Mouse (Mus musculus) monocyte, adult 2 months (primary cell): ENCODE results near the gene Ssh3.
A peak's percentile ranks its signal among the peaks of the same experiment; 100 is the strongest.

Experiments used
- DNase-seq, 2 experiments: peaks; one replicate each; pipeline ENCODE4 v3.0.0; 2022; ENCODE audit warnings: low spot score in 2 of 2, low read depth in 1 of 2

Gene Ssh3

DNA sequence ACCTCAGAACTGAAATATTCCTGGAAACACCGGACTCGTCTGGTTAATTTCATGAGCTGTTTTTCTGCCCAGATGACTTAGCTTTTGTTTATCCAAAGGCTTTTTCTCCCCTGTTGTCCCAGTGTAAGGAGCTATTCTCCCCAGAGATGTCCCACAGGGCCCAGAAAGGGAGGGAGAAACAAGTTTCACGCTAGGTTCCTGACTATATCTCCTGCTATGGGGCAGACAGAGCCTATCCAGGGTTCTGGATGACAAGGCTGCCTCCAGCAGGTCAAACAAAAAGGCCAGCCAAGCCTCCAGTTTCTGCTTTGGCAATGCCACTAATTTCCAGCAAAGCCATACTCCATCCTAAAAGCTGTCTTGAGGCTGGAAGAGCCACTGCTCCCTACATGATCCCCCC lies 51.1 kb downstream of the Ssh3 start:
- no peak for DNase-seq

DNA sequence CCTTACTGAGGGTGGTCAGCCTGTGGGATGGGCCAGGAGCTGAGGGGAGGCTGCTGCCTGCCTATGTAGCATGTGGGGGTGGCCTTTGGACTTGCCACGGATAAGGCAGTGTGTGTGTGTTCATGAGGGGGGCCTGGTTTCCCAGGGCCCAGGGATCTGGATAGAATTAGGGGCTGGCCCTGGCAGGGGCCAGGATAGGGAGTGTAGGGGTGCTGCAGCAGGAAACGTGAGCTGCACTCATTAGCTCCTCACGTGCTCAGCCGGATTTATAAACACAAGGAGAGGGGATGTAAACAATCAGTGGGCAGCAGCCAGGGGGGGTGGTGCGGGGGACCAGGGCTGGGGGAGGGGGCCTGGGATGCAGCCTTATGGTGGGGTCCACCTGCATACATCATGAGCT lies 51.8 kb downstream of the Ssh3 start:
- DNase-seq = no peak

DNA sequence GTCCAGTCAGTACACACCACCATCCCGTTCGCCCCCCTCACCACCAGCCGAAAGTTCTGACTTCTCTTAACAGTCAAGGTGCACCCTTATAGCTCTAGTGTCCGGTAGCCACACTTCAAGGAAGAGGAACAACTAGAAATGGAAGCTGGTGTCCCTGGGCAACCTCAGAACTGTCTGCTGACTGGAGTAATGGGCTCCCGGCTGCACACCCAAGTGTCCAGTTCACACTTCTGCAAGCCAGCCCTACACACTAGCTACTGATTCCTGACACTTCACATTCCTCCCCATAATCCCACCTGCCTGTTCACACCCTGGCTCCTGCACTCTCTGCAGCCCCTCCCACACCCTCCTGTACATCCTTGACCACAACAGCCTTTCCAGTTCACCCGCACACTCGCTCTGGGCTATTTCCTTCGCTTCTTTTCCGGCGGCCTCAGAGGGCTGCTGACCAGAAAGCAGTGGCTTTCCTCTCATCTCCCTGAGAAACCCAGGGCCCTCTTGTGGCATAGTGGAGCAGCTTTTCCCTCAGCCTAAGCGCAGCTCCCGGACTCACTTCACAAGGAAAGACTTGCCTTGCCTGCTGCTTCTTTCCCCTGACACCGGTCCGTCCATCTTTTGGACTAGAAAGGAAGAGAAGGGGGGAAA lies 52.8 kb downstream of the Ssh3 start:
- no peak for DNase-seq

DNA sequence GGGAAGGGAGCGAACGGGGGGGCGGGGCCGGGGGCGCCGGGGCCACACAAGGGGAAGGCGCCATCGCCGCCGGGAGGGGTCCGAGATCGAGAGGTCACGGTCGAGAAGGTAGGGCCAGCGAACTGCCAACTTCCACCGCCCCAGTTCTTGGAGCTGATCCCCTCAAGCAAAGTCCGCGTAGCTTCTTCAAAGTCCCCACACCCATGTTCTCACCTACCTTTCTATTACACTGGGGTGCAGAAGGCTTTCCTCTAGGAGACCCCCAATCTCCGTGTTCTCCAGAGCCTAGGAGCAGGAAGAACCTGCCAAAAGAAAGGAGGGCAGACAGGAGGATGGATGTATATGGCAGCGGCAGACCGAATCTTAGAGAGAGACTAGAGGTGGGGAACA lies 53.5 kb downstream of the Ssh3 start:
- DNase-seq = no peak

DNA sequence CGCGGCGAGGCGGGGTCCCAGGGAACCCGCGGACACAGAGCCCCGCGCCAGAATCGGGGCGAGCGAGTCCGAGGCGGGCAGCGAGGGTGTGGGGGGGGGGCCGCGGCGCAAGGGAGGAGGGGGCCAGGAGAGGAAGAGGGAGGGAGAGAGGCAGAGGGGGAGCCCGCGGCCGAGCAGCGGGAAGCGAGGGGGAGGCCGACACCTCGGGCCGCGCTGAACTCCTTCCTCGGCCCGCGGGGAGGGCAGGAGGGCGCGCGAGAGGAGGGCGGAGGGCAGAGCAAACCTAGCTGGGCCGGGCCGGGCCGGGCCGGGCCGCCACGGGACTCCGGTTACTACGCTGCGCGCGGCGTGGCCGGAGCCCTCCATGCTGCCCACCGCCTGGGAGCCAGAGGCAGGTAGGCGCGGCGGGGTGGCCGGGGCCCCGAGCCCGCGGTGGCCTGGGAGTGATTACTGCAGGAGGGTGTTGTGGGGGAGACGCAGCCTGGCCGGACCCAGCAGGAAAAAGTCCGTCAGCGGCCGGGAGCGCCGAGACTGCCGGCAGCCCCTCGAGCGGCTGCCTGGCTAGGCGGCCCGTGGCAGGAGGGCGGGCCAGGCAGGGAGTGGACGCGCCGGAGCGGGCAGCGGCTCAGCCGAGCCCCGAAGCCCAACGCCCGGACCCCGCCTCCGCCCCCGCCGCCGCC lies 54.1 kb downstream of the Ssh3 start:
- no peak for DNase-seq

DNA sequence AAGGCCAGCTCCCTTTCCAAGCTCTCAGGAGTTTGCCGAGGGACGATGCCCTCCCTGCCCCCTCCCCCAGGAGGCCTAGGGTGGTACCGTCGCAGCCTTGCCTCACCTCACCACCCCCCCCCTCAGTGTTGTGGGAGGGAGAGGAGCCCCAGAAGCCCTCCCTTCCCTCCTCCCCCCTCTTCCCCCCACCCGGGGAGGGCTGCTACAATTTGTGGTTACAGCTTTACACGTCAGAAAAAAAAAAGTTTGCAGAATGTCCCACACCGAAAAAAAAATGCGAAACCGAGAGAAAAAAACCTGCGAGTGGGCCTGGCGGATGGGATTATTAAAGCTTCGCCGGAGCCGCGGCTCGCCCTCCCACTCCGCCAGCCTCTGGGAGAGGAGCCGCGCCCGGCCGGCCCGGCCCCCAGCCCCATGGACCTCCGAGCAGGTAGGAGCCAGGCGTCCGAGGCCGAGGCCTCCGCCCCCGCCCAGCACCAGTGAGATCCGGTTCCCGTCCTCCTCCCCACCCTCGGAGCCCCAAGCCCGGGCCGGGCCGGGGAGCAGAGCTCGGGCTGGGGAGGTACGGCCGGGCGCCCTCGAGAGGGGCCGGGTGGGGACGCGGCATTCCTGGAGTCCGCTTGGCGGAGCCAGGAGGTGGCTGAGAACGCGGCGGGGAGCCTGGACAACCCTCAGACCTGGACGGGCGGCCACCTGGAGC lies 54.8 kb downstream of the Ssh3 start, which contains the start of the genes Clcf1 and AC109138.7:
Clcf1 (plus strand) TSS at position 168 of the 700 bp plus-strand sequence.
AC109138.7 (plus strand) TSS at position 287 of the 700 bp plus-strand sequence.
- DNase-seq = no peak

DNA sequence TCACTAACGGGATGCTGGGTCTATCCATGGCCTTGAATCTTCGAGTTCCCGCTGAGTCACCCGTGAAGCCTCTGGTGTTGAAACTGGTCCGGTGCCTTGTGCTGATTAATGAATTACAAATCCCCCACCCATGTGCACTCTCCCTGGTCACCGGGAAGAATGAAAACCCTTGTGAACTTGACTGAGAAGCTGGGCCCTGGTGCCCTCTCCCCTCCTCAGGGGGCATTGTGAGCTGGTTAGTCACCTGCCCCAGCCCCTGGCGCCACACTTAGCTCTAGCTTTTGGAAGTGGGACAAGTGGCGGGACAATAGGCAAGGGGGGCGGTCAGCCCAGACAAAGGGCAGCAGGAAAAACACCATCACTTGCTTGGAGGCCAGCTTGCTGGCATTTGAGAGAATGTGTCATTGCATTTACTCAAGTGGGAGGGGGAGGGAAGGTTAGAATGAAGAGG lies 55.4 kb downstream of the Ssh3 start:
- peak; percentile 42 to 55 for DNase-seq

DNA sequence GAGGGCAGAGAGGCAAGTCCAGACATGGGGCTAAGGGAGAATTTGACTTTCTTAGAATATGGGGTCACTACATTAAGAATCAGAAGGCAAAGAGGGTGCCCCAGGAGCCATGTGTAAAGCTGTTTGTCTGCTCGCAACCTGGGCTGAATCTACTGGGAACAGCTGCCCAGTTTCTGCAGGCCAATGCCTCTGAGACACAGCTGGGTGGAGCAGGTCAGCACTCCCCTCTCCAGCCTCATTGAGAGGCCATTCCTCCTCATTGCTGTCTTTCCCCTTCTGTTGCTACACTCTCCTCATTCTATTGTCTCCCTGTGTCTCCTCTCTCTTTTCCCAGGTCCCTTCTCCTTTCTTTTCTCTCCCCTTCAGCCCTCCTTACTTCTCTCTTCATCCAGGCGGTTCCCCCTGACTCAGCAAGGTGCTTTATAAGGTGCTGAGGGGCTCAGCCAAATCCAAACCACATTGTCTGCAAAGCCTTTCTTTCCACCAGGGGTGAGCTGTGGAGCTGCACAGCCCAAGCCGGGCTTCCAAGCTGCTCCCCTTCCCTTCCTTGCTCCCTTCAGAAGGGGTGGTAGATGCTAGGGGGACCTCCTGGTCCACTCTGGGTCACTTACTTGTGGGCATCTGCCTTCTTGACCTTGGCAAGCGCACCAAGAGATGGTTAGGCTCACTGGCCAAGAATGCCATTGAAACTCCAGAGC lies 56.9 kb downstream of the Ssh3 start:
- no peak for DNase-seq
